Mouse (Mus musculus): ENCODE data around the gene Mab21l3. TPM values are rescaled to one million over a fixed set of nuclear protein-coding genes. Genes with fewer than 3 reads are reported as not detected.

Gene Mab21l3
- total RNA-seq, 2 experiments from 2014 or later, result not detected

Other genes starting within 250 kb of the Mab21l3 start
- 100 to 1,000 TPM; 773 to 866 TPM for gene Atp1a1, start 244.3 kb downstream of the Mab21l3 start, total RNA-seq (2021)
- 1 to 10 TPM; 2.9 to 3.4 TPM for gene Slc22a15, start 75.5 kb upstream of the Mab21l3 start, total RNA-seq (2021)
- not detected for gene Nhlh2, start 161.1 kb upstream of the Mab21l3 start, total RNA-seq (2021)
- gene Casq2, start 237.5 kb upstream of the Mab21l3 start, total RNA-seq (2021), result 1,000 to 10,000 TPM; 1,042 to 1,098 TPM